Mouse (Mus musculus): ENCODE results near the gene Asxl2. TPM values are rescaled to one million over a fixed set of nuclear protein-coding genes. Genes with fewer than 3 reads are reported as not detected.

The Asxl2 gene
- polyA plus RNA-seq (2015; fragmentation: Nextera tagmentation; extraction: Ambion mirVana): 7.0 and 7.5 TPM in 2 replicates

GRCm38 (mm10) chr12:3426530-3427034, at the start of gene Asxl2:
TSS of gene Asxl2 (plus strand) at chr12:3426857.

Other genes starting within 250 kb of the Asxl2 start
- gene Rab10, start 116.9 kb upstream of the Asxl2 start, polyA plus RNA-seq (2015; fragmentation: Nextera tagmentation; extraction: Ambion mirVana): 119 and 124 TPM in 2 replicates
- 5.0 and 7.0 TPM in 2 replicates for gene Kif3c, start 61.7 kb upstream of the Asxl2 start, polyA plus RNA-seq (2015; fragmentation: Nextera tagmentation; extraction: Ambion mirVana)
- gene Dtnb, start 145.5 kb downstream of the Asxl2 start, polyA plus RNA-seq (2015; fragmentation: Nextera tagmentation; extraction: Ambion mirVana): 6.6 and 6.7 TPM in 2 replicates

All from skeletal muscle tissue, postnatal 0 days (tissue).